Mouse (Mus musculus): ENCODE measurements around the gene Dtnb. TPM values are rescaled to one million over a fixed set of nuclear protein-coding genes. Genes with fewer than 3 reads are reported as not detected.

Dtnb gene
- polyA plus RNA-seq, 1 experiment from 2014 or later: 58.5 TPM

DNA sequence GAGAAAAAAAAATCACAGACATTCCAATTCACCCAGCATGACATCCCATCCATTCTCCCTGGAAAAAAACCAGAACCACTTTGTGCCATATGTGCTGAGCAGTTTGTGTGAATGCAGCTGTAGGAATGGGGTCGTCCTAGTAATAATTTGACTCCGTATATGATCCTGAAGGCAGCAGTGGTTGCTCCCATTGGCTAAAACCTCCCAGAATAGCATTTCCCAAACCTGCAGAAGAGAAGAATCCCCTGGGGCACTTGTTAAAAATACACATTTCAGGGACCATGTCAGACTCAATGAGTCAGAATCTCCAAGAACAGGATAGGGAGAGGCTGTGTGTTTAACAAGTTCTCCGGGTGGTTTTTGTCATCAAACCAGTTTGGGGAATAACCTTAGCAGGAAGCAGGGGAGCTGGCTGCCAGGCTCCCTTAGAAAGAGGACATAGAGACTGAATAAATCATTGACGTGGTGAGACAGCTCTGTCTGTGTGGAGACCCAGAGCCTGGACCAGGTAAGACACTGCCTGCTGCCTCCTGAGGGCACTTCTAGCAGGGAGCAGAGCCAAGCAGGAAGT is 147.1 kb downstream of the Dtnb start:
- no peak overlapping the region for H3K4me2 ChIP-seq
- no peak overlapping the region for H3K9ac ChIP-seq
- peaks cover 10% of the 10 kb centered on the region; the same call in 1 of the 2 replicates for H3K4me1 ChIP-seq (replicated peaks)
- H3K4me3 ChIP-seq: no peak overlapping the region
- no peaks in the 10 kb centered on the region for H3K27me3 ChIP-seq
- no peaks in the 10 kb centered on the region for H3K36me3 ChIP-seq
- no peaks in the 10 kb centered on the region for H3K9me3 ChIP-seq
- H3K27ac ChIP-seq (replicated peaks): 0 out of 2 replicates have a peak overlapping the region, but pooled peaks have one; percentile 3
- 60% methylated on average over 4 of the region's 4 CpGs for WGBS
- peak; percentile 54; the same call in 1 of the 2 replicates for ATAC-seq (ENCODE audit: low FRiP score, low read depth)

DNA sequence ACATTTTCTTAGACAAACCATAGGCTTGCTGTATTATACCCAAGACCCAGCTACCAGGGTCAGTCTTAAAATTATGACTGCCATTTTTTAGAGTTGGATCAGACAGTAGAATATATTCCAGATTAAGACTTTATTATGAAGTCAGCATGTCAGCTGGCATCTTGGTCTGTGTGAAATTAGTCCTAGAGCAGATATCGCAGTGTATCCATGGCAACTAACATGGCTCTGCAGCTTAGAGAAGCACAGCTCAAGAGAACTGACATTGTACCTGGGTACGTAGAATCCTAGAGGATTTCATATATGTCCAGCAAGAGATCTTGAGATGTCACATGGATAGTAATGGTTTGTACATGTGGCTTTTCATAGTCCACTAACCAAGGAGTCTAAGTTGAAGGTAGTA is 148.3 kb downstream of the Dtnb start:
- no peak overlapping the region for H3K4me3 ChIP-seq
- ATAC-seq (ENCODE audit: low FRiP score, low read depth): no peak
- H3K27ac ChIP-seq (replicated peaks): no peak overlapping the region
- no peak overlapping the region for H3K9ac ChIP-seq
- H3K36me3 ChIP-seq: no peaks in the 10 kb centered on the region
- peaks cover 13% of the 10 kb centered on the region for H3K4me1 ChIP-seq (replicated peaks)
- no peaks in the 10 kb centered on the region for H3K27me3 ChIP-seq
- H3K9me3 ChIP-seq: no peaks in the 10 kb centered on the region
- no peak overlapping the region for H3K4me2 ChIP-seq
- WGBS: 63% methylated on average over 2 of the region's 2 CpGs

DNA sequence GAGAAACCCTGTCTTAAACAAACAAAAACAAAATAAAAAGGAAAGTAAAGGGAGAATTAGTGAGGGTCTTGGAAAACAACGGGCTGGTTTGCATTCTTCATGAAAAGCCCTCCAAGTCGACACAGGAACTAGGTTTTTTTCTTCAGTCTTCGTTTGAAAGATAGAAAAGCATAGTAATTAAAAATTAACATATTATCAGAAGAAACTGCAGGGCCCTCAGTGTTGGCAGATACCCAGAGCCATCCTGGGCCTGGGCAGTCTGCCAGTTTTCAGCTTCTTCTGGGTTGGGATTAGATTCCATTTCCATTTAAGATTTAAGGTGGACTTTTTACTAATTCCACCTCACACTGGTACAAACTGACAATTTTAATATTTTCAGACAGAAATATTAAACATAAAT is 151.6 kb downstream of the Dtnb start:
- Histone ChIP-seq H3K27ac (replicated peaks) (no peak overlapping the region), H3K4me3 (no peak overlapping the region), H3K9ac (no peak overlapping the region), H3K36me3 (no peaks in the 10 kb centered on the region), H3K4me2 (no peak overlapping the region), H3K4me1 (replicated peaks) (peaks cover 8% of the 10 kb centered on the region), H3K9me3 (no peaks in the 10 kb centered on the region), H3K27me3 (no peaks in the 10 kb centered on the region)
- WGBS: 43% methylated on average over 3 of the region's 3 CpGs
- no peak for ATAC-seq (ENCODE audit: low FRiP score, low read depth)

DNA sequence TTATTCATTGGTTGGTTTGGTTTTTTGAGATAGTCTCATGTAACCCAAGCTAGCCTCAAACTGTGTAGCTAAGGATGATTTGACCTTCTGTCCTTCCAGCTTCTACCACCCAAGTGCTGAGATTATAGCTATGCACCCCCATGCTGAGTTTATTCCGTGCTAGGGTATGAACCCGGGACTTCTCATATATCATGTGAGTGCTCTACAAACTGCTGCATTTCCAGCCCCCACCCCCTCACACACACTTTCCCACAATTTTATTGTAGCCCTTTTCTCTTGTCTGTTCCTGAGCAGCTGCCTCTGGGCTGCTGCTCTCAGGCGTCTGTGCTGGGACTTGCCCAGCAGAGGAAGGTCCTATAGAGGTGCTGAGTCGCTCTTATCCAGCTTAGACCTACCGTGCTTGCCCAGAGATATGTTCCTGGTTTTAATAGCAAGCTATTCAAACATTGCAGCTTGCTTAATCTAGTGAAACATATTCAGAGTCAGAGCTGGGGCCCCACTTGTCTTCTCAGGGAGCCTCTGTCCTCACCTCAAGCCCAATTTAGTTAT is 152.7 kb downstream of the Dtnb start:
- no peak overlapping the region for H3K4me2 ChIP-seq
- H3K4me3 ChIP-seq: no peak overlapping the region
- no peaks in the 10 kb centered on the region for H3K27me3 ChIP-seq
- H3K9me3 ChIP-seq: no peaks in the 10 kb centered on the region
- ATAC-seq (ENCODE audit: low FRiP score, low read depth): no peak
- H3K9ac ChIP-seq: no peak overlapping the region
- 55% methylated on average over 5 of the region's 5 CpGs for WGBS
- no peak overlapping the region for H3K27ac ChIP-seq (replicated peaks)
- H3K4me1 ChIP-seq (replicated peaks): peaks cover 4% of the 10 kb centered on the region
- H3K36me3 ChIP-seq: no peaks in the 10 kb centered on the region

DNA sequence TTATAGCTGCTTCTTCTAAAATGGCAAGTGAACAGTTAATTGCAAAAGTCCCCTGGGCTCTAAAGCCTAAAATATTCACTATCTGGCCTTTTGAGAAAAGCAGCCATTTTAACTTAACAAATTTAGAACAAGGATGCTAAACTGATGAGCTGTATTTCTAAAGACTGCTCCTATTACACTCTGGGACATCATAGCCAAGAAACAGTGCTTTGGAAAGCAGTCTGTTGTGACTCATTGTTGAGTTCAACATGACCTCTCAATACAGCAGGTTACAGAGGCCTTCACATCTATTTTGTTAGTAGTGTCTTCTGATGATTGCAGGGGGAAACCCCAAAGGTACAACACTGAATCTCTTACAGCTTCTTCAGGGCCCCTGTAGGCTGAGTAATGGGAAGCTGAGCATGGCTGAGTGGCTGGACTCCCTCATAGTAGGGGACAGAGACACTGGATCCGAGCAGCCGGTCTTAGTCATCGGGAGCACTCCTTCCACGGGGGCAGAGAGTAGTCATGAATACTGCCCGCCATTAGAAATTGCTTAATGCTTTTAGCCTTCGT is 157.4 kb downstream of the Dtnb start:
- no peak for ATAC-seq (ENCODE audit: low FRiP score, low read depth)
- Histone ChIP-seq H3K9me3 (no peaks in the 10 kb centered on the region), H3K4me1 (replicated peaks) (peaks cover 9% of the 10 kb centered on the region), H3K4me2 (no peak overlapping the region), H3K4me3 (no peak overlapping the region), H3K36me3 (no peaks in the 10 kb centered on the region), H3K9ac (no peak overlapping the region), H3K27me3 (no peaks in the 10 kb centered on the region), H3K27ac (replicated peaks) (no peak overlapping the region)
- WGBS: 91% methylated on average over 6 of the region's 6 CpGs

DNA sequence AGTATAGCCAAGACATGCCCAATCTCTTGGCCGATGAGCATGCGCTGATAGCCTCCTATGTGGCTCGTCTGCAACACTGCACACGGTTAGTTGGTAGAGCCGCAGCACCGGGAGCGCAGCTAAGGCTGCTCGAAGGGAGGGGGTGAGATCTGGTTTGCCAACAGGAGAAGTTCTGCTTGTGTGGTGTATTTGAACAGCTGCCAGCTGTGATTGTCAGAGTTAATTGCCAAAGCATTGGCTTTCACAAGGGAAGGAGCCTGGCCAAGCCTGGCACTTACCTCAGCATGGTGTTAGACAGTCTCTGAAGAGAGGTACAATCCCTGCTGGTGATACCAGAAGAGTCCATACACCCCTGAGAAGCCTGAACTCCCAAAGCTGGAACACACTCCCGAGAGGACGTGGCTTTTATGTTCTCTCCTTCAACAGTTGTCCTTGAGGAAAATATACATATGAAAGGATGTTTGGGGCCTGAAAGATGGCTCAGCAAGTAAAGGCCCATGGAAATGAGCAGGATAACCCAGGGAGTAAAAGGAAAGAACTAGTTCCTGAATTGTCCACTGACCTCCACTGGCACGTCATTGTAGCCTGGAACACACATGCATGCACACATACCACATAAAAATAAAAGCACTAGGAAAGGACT is 160.6 kb downstream of the Dtnb start:
- H3K9ac ChIP-seq: no peak overlapping the region
- H3K4me1 ChIP-seq (replicated peaks): 0 out of 2 replicates have a peak, but pooled peaks cover 5% of the 10 kb centered on the region
- H3K9me3 ChIP-seq: no peaks in the 10 kb centered on the region
- H3K4me2 ChIP-seq: no peak overlapping the region
- H3K36me3 ChIP-seq: no peaks in the 10 kb centered on the region
- peak; percentile 73; the same call in 1 of the 2 replicates for ATAC-seq (ENCODE audit: low FRiP score, low read depth)
- no peak overlapping the region for H3K27ac ChIP-seq (replicated peaks)
- no peak overlapping the region for H3K4me3 ChIP-seq
- WGBS: 53% methylated on average over 11 of the region's 11 CpGs
- H3K27me3 ChIP-seq: no peaks in the 10 kb centered on the region

DNA sequence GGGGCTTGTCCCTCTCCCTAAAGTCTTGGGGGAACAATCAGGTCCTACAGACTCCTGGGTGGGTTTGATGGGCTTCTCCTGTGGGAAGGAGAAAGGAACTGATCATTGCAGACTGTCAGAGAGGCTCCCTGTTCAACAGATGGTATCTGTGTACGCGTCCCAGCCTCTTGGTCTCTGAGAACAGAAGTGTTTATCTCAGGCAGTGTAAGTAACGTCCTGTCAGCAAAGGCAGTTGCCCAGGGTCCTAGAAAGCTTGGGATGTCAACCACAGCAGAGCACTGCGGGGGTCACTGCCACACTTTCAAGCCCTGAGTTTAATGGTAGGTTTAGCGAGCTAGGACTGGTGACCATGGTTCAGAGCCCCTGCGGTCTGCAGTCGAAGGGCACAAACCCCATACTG is 161.1 kb downstream of the Dtnb start:
- Histone ChIP-seq H3K27me3 (no peaks in the 10 kb centered on the region), H3K4me3 (no peak overlapping the region), H3K9ac (no peak overlapping the region), H3K36me3 (no peaks in the 10 kb centered on the region), H3K9me3 (no peaks in the 10 kb centered on the region), H3K4me2 (no peak overlapping the region), H3K4me1 (replicated peaks) (0 out of 2 replicates have a peak, but pooled peaks cover 5% of the 10 kb centered on the region), H3K27ac (replicated peaks) (no peak overlapping the region)
- 81% methylated on average over 7 of the region's 7 CpGs for WGBS
- no peak for ATAC-seq (ENCODE audit: low FRiP score, low read depth)

DNA sequence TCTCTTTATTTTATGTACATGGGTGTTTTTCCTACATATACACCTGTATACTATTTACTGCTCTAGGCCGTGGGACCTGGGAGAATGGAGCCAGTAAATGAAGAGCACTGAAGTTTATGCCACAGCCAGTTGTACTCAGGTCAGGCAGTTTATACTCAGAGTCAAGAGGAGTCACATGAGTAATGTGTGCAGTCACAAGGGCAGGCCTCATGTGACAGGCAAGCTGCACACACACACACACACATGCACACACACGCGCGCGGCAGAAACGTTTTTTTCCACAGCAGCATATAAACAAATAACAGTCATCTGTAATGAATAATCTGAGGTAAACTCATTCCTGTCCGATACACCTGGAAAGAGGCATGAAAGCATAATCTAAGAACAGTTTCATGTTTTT is 164.8 kb downstream of the Dtnb start:
- Histone ChIP-seq H3K9me3 (no peaks in the 10 kb centered on the region), H3K9ac (no peak overlapping the region), H3K4me3 (no peak overlapping the region), H3K27ac (replicated peaks) (no peak overlapping the region), H3K4me2 (no peak overlapping the region), H3K36me3 (no peaks in the 10 kb centered on the region), H3K4me1 (replicated peaks) (0 out of 2 replicates have a peak, but pooled peaks cover 5% of the 10 kb centered on the region), H3K27me3 (no peaks in the 10 kb centered on the region)
- WGBS: 93% methylated on average over 7 of the region's 7 CpGs
- ATAC-seq (ENCODE audit: low FRiP score, low read depth): no peak

DNA sequence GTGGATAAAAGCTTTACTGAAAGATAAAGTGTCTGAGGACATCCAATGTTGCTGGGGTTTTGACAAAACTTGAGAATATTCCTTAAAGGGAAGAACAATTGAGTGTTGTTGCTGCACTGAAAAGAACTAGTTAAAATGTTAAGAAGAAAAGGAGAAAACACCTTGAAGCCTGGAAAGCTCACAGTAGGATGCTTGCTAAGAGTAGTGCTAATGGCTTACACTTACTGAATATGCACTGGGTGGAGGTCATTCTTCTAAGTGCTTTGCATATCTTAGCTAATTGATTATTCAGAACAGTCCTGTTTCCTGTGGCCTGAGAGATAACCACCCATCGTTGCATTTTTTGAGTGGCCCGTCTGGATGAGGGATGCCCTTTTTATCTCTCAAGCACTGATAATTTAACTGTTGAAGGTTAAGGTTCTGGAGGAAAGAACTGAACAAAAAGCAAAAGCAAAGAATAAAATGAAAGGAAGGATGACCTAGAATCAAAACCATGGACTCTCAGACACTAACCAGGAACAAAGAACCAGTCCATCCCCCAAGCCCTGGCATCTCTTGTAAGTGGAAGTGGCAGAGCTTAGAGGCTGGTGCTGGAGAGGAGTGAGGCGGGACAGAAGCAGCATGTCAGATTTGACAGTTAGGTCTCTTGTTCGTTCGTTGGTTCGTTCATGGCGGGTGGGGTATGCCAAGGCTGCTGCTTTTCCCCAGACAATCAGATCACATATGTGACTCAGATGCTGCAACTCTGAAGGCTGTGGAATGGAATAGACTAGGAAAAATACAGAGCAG is 166.8 kb downstream of the Dtnb start:
- Histone ChIP-seq H3K4me2 (no peak overlapping the region), H3K36me3 (no peaks in the 10 kb centered on the region), H3K9ac (no peak overlapping the region), H3K9me3 (no peaks in the 10 kb centered on the region), H3K4me1 (replicated peaks) (no peaks in the 10 kb centered on the region), H3K27ac (replicated peaks) (no peak overlapping the region), H3K4me3 (no peak overlapping the region), H3K27me3 (no peaks in the 10 kb centered on the region)
- ATAC-seq (ENCODE audit: low FRiP score, low read depth): no peak
- WGBS: 41% methylated on average over 7 of the region's 7 CpGs

DNA sequence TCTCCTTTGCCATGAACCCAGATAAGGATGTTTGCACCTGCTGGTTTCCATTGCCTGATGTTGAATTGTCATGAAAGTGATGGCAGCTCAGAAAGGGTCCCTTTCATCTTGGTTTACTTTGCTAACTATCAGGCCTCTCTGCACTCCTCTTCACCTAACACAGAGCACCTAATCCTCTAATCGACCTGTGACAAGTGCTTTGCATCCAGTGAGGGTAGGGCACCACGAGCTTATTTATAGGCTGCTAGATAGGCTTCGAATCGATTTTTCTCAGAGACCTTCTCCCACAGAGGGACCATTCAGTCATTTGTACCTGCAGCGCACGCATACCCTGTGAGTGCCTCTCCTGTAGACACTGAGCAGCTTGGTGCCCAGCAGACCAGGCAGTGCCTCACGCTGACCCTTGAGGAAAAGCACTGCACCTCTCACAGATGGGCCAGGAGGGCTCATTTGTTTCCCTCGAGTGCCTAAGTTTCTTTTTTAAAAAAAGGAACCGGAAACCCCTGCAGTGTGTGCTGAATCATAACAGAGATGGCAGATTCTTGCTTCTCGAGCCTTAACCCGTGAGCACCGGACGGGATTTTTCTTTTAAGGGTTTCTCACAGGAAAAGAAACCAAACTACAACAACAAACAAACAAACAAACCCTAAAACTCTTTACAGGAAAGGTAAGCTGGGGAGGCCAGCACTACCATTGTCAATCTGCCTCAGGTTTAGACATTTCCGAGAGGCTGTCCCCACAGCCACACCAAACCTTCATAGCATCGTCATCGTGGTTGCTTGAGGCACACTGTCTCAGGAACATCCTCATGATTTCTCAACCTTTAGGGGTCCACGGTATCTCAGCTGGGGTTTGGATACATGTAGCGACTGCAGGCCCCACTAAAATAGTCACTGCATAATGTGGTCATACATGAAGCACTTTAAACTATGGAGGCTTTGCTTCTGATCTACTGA is 167.8 kb downstream of the Dtnb start:
- H3K9me3 ChIP-seq: no peaks in the 10 kb centered on the region
- no peaks in the 10 kb centered on the region for H3K36me3 ChIP-seq
- H3K4me2 ChIP-seq: no peak overlapping the region
- WGBS: 77% methylated on average over 18 of the region's 18 CpGs
- no peak overlapping the region for H3K4me3 ChIP-seq
- H3K9ac ChIP-seq: no peak overlapping the region
- ATAC-seq (ENCODE audit: low FRiP score, low read depth): no peak
- H3K27ac ChIP-seq (replicated peaks): no peak overlapping the region
- no peaks in the 10 kb centered on the region for H3K27me3 ChIP-seq
- no peaks in the 10 kb centered on the region for H3K4me1 ChIP-seq (replicated peaks)

DNA sequence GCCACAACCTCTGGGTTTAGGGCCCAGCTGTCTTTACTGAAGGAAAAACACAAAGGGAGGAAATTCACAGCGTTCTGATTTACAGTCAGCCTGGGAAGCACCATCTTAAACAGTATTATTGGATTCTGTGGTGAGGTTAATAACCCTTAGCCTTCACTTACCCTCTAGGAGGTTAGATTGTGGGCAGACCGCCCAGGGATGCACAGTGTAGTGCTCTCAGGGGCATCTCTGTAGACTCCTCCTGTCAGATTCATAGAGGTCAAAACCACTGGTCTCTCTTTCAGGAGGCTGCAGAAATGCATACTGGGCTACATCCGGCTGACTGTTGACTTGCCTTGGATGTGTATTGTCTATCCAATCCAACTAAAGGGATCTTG is 168.5 kb downstream of the Dtnb start:
- H3K9me3 ChIP-seq: no peaks in the 10 kb centered on the region
- no peak overlapping the region for H3K9ac ChIP-seq
- no peaks in the 10 kb centered on the region for H3K36me3 ChIP-seq
- no peak overlapping the region for H3K4me2 ChIP-seq
- 67% methylated on average over 3 of the region's 3 CpGs for WGBS
- no peak overlapping the region for H3K4me3 ChIP-seq
- no peak for ATAC-seq (ENCODE audit: low FRiP score, low read depth)
- H3K4me1 ChIP-seq (replicated peaks): no peaks in the 10 kb centered on the region
- no peaks in the 10 kb centered on the region for H3K27me3 ChIP-seq
- H3K27ac ChIP-seq (replicated peaks): no peak overlapping the region
